Mouse (Mus musculus) C2C12 (cell line): Measurements from ENCODE around the gene Tfam.

Source experiments
- CEBPB ChIP-seq: IDR thresholded peaks from one replicate; pipeline ENCODE4 v1.6.1; 2011; ENCODE audit warnings: low read depth, mild to moderate bottlenecking, control low read depth, moderate library complexity
- CTCF ChIP-seq: IDR thresholded peaks from one replicate; pipeline ENCODE4 v1.5.1; 2011; ENCODE audit not compliant: control insufficient read depth, insufficient read depth, insufficient read length
- FOSL1 ChIP-seq: IDR thresholded peaks from one replicate; pipeline ENCODE4 v1.8.0; 2011; ENCODE audit warnings: mild to moderate bottlenecking, low read length; ENCODE audit not compliant: poor library complexity, insufficient read depth, severe bottlenecking
- MAX ChIP-seq: IDR thresholded peaks from one replicate; pipeline ENCODE4 v1.6.1; 2011; ENCODE audit warnings: mild to moderate bottlenecking, control low read depth
- MYOG ChIP-seq: IDR thresholded peaks from one replicate; pipeline ENCODE4 v1.6.1; 2011; ENCODE audit not compliant: control insufficient read depth, insufficient read length; ENCODE audit errors: extremely low read depth
- USF1 ChIP-seq: IDR thresholded peaks from one replicate; pipeline ENCODE4 v1.6.1; 2011; ENCODE audit warnings: low read depth, mild to moderate bottlenecking, control low read depth, moderate library complexity

- TF ChIP-seq CTCF = no peak
- TF ChIP-seq USF1 = no peak
- no peak for TF ChIP-seq MAX
- TF ChIP-seq CEBPB = no peak
- no peak for TF ChIP-seq MYOG
- no peak for TF ChIP-seq FOSL1
Measured at GRCm38 (mm10) chr10:71180057-71180456, 58.0 kb downstream of the Tfam start.
